Mouse (Mus musculus) thymus, adult 2 months (tissue): ENCODE results near the gene Runx2. TPM values are rescaled to one million over a fixed set of nuclear protein-coding genes. Genes with fewer than 3 reads are reported as not detected.

Source experiments
- DNase-seq: peaks from one replicate; pipeline ENCODE4 v3.0.0; 2021
- H3K27ac ChIP-seq: fragments of 200-500 bp; 2 replicates; pipeline ENCODE4 v1.5.1; 2012; ENCODE audit warnings: low read length, control low read depth; ENCODE audit not compliant: control insufficient read depth, insufficient read depth
- H3K27me3 ChIP-seq: fragments of 200-500 bp; 2 replicates; pipeline ENCODE4 v1.6.1; 2012; ENCODE audit warnings: mild to moderate bottlenecking, low read length, moderate library complexity, mixed read lengths; ENCODE audit not compliant: control insufficient read depth, insufficient read depth
- H3K36me3 ChIP-seq: fragments of 200-500 bp; 2 replicates; pipeline ENCODE4 v1.6.1; 2012; ENCODE audit warnings: mild to moderate bottlenecking, low read length, moderate library complexity; ENCODE audit not compliant: control insufficient read depth, insufficient read depth
- H3K4me1 ChIP-seq: fragments of 200-500 bp; replicated peaks from 2 replicates; pipeline ENCODE4 v1.6.1; 2012; ENCODE audit warnings: low read length; ENCODE audit not compliant: control insufficient read depth, insufficient read depth
- H3K4me3 ChIP-seq: fragments of 200-500 bp; 2 replicates; pipeline ENCODE4 v1.5.1; 2012; ENCODE audit warnings: mild to moderate bottlenecking, low read length, control low read depth, moderate library complexity; ENCODE audit not compliant: control insufficient read depth, insufficient read depth
- CTCF ChIP-seq: fragments of 200-500 bp; IDR thresholded peaks from 2 replicates; pipeline ENCODE4 v1.5.1; 2012; ENCODE audit warnings: mild to moderate bottlenecking, control low read depth, low read length, moderate library complexity, borderline replicate concordance; ENCODE audit not compliant: control insufficient read depth, poor library complexity, insufficient read depth; ENCODE audit errors: extremely low read depth
- POLR2A ChIP-seq: fragments of 200-500 bp; IDR thresholded peaks from 2 replicates; pipeline ENCODE4 v1.6.1; 2012; ENCODE audit warnings: mild to moderate bottlenecking, low read length, control low read depth, moderate library complexity; ENCODE audit not compliant: control insufficient read depth, poor library complexity, insufficient read depth; ENCODE audit errors: extremely low read depth
- WGBS: fragments of 180-500 bp; shearing (Covaris S2); methylation state at CpG from one replicate; pipeline ENCODE4 v1.1.7; 2018; 5-methylcytosine and 5-hydroxymethylcytosine counted together
- polyA plus RNA-seq: library from polyadenylated mRNA; depleted of rRNA; stranded (reverse); fragments of >200 nt; gene quantifications from 2 replicates; pipeline ENCODE4 v1.2.3, GENCODE M21; 2012

Runx2 gene
- polyA plus RNA-seq, 1 experiment, result 6.7 TPM

DNA sequence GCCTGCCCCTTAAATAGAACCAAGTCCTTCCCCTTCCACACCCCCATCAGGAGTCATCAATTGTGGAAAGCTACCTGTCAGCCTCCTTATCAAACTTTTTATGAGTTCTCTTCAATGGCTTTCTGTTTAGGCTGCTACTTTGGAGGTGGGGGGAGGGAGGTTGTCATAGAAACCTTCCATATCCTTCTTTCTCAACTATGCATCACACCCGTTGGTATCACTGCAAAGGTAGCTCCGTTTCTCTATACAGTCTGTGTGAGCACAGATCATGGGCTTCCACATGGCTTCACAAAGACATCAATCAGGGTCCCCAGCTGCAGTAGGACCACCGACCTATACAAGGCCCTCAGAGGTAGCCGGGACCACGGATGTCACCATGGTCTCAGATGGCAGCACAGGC is 329.3 kb downstream of the Runx2 start:
- no peak for DNase-seq
- TF ChIP-seq CTCF (no peak), POLR2A (no peak)
- Histone ChIP-seq H3K36me3 (no peaks in the 10 kb centered on the region), H3K27ac (no peak overlapping the region), H3K27me3 (no peaks in the 10 kb centered on the region), H3K4me3 (no peak overlapping the region), H3K4me1 (no peaks in the 10 kb centered on the region)
- 94% methylated on average over 5 of the region's 5 CpGs for WGBS

- TF ChIP-seq CTCF (no peak), POLR2A (no peak)
- no peak for DNase-seq
- 86% methylated on average over 5 of the region's 5 CpGs for WGBS
- Histone ChIP-seq H3K4me1 (no peaks in the 10 kb centered on the region), H3K4me3 (no peak overlapping the region), H3K27ac (no peak overlapping the region), H3K27me3 (no peaks in the 10 kb centered on the region), H3K36me3 (no peaks in the 10 kb centered on the region)
These were observed 334.7 kb downstream of the Runx2 start for GRCm38 (mm10) chr17:44479918-44480317.

DNA sequence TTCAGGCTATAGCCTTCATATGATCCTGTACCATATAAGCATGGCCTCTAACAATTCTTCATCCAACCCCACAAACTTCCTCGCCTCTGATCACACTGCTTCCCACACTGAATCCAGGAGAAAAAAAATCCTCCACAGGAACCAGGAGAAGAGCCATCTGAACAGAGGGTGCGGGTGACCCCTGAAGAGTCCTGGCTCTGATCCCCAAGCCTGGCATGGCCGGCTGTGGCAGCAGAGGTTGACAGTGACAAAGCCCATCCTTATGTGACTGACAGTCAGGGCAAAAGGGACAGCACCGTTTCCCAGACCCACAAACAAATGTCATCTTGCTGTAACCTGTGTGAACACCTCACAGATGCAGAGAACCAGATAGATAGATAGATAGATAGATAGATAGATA is 335.1 kb downstream of the Runx2 start:
- Histone ChIP-seq H3K27me3 (no peaks in the 10 kb centered on the region), H3K27ac (no peak overlapping the region), H3K4me3 (no peak overlapping the region), H3K4me1 (no peaks in the 10 kb centered on the region), H3K36me3 (no peaks in the 10 kb centered on the region)
- TF ChIP-seq CTCF (no peak), POLR2A (no peak)
- no peak for DNase-seq
- WGBS, result 88% methylated on average over 4 of the region's 4 CpGs

GRCm38 (mm10) chr17:44475910-44476309 is 338.7 kb downstream of the Runx2 start:
- H3K4me1 ChIP-seq, result no peaks in the 10 kb centered on the region
- no peak overlapping the region for H3K27ac ChIP-seq
- no peaks in the 10 kb centered on the region for H3K27me3 ChIP-seq
- no peak for DNase-seq
- no peaks in the 10 kb centered on the region for H3K36me3 ChIP-seq
- 98% methylated on average over 8 of the region's 8 CpGs for WGBS
- no peak overlapping the region for H3K4me3 ChIP-seq
- TF ChIP-seq POLR2A (no peak), CTCF (no peak)

- H3K27ac ChIP-seq, result no peak overlapping the region
- 93% methylated on average over 3 of the region's 3 CpGs for WGBS
- H3K27me3 ChIP-seq, result no peaks in the 10 kb centered on the region
- DNase-seq, result no peak
- TF ChIP-seq POLR2A (no peak), CTCF (no peak)
- H3K4me3 ChIP-seq, result no peak overlapping the region
- H3K36me3 ChIP-seq, result no peaks in the 10 kb centered on the region
- H3K4me1 ChIP-seq, result no peaks in the 10 kb centered on the region
These were observed 340.3 kb downstream of the Runx2 start for GRCm38 (mm10) chr17:44474280-44474679.

DNA sequence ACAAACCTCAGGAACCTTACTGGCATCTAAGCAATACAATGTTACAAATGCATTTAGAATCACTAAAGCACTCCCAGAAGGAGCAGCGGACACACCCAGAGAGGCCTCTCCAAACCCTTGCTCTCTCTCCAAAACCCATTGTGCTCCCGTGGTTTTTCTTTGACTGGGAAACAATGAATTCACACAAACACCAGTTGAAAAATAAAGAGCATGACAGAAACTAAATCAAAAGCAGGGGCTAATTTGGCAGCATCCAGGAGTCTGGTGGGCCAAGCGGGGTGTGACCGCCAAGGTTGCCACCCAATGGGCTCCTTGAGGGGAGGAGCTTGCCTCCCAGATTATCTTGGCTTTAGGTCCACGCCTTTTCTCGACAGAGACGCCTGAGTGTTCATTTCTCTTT is 341.9 kb downstream of the Runx2 start:
- no peak for TF ChIP-seq POLR2A
- no peak for TF ChIP-seq CTCF
- Histone ChIP-seq H3K4me1 (no peaks in the 10 kb centered on the region), H3K27me3 (no peaks in the 10 kb centered on the region), H3K4me3 (no peak overlapping the region), H3K27ac (no peak overlapping the region), H3K36me3 (no peaks in the 10 kb centered on the region)
- WGBS, result 93% methylated on average over 7 of the region's 7 CpGs
- no peak for DNase-seq

DNA sequence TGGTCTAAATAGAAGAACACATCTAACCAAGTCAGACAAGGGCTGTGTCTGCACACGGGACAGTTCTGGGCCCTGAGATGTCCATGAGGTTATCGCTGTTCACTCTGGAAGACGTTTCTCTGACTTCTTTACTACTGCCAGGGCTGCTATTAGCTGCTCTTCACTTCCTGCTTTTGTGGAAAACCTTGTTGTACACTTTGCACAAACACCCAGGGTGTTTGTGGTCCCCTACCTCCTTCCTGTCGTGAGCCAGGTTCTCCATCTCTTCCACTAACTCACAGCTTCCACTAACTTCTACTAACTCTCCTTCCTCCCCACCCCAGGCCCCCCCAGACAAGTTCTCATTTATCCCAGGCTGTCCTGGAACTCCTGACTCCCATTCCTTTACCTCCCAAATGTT is 350.9 kb downstream of the Runx2 start:
- 32% methylated on average over 4 of the region's 4 CpGs for WGBS
- Histone ChIP-seq H3K4me3 (no peak overlapping the region), H3K36me3 (no peaks in the 10 kb centered on the region), H3K4me1 (no peaks in the 10 kb centered on the region), H3K27ac (no peak overlapping the region), H3K27me3 (no peaks in the 10 kb centered on the region)
- TF ChIP-seq POLR2A (no peak), CTCF (no peak)
- no peak for DNase-seq
